Mouse (Mus musculus) brain, embryonic 14.5 days (tissue): ENCODE results near the gene Gm9117. TPM values are rescaled to one million over a fixed set of nuclear protein-coding genes. Genes with fewer than 3 reads are reported as not detected.
"Not testable (repeated sequence)": the region's sequence is repeated elsewhere in the genome, so short reads cannot be mapped to it uniquely, and the experiment has no call there.

Experiments
- DNase-seq: peaks from one replicate; pipeline ENCODE4 v3.0.0-alpha.2; 2011; ENCODE audit warnings: low read depth
- polyA plus RNA-seq: library from polyadenylated mRNA; depleted of rRNA; stranded (reverse); fragments of >200 nt; gene quantifications from 2 replicates; pipeline ENCODE4 v1.2.3, GENCODE M21; 2012; rRNA removed

The Gm9117 gene
- polyA plus RNA-seq: not detected in 2 replicates

DNA sequence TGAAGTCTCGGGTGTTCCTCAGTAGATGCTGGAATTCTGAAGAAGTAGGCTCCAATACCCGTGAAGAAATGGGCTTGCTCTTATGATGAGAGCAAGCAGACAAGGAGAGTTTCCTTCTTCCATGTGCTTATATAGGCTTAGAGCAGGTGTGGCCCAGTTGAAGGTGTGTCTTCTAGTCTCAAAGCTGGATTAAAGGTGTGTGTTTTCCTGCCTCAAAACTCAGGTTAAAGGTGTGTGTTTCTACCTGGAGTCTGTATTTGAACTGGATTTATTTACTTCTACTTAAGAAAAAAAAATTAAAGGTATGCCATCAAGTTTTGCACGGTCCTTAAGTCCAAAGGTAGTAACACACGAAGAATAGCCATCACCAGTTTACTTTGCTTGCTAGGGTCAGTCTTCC, at the start of gene Gm9117:
Gene Gm9117, minus strand, starts transcription at position 101 of the 400 bp plus-strand sequence.
- not testable (repeated sequence) for DNase-seq

DNA sequence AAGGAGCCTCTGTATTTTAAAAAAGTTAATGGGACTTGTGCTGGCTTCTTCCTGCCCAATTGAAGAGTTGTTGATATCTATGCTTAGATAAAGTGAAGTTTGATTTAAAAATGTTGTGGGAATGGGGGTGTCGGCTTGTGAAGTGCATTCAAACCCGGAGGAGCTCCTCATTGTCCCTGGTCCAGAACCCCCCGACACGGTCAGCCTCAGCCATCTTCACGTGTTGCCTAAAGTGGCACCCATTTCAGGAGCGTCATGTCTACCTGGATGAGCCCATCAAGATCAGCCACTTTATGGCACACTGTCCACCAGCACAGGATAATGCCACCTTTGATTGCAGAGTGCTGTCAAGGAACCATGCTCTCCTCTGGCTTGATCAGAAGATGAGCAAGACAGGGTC, 25.6 kb upstream of the Gm9117 start:
- not testable (repeated sequence) for DNase-seq

DNA sequence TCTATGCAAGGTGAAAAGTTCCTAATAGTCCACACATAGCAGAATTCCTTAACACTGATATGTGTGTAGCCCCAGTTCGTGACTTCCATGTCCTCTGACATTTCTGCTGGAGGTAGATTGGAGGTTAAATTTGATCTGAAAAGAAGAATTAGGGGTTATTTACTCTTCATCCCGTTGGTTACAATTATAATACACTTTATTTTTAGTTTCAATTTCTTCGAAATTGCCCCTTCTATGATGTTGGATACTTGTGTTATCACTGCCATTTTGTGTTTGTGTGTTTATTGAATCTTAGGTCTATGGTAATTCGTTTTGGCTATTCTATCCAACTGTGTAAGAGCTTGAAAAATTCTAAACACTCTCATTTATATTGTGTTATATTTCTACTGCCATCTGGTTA, 17.9 kb upstream of the Gm9117 start, which contains the start of gene Tdpoz5:
Gene Tdpoz5, minus strand, starts transcription at position 101 of the 400 bp plus-strand sequence.
- not testable (repeated sequence) for DNase-seq

DNA sequence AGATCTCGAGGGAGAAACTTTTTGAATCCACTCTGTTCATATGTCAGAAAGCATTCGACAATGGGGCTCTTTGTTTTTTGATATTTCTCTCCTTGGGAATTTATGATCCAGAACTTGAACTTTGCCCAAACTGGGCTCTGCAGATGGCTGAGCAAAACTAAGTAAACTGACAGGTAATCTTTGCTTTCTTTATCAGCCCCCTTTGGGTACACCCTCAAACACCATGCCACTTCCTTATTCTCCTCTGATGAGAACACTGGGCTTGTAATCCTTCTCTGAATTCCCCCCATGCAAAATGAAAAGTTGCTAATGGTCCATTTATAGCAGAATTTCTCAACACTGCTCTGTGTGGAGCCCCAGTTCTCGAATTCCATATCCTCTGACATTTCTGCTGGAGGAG, 5.0 kb downstream of the Gm9117 start:
- not testable (repeated sequence) for DNase-seq

Other genes starting within 250 kb of the Gm9117 start
- not detected in 2 replicates for gene Gm5773, start 170.5 kb downstream of the Gm9117 start, polyA plus RNA-seq
- not detected in 2 replicates for gene Tdpoz4, start 147.1 kb downstream of the Gm9117 start, polyA plus RNA-seq
- not detected in 2 replicates for gene Tdpoz3, start 117.5 kb downstream of the Gm9117 start, polyA plus RNA-seq
- not detected in 2 replicates for gene Tdpoz5, start 17.8 kb upstream of the Gm9117 start, polyA plus RNA-seq
- not detected in 2 replicates for gene Gm9125, start 111.3 kb upstream of the Gm9117 start, polyA plus RNA-seq
- gene Gm10697, start 129.1 kb upstream of the Gm9117 start, polyA plus RNA-seq: not detected in 2 replicates
- not detected in 2 replicates for gene Gm10696, start 234.7 kb upstream of the Gm9117 start, polyA plus RNA-seq